Mouse (Mus musculus) C2C12 (cell line): Measurements from ENCODE around the gene Ttc30a1. TPM values are rescaled to one million over a fixed set of nuclear protein-coding genes. Genes with fewer than 3 reads are reported as not detected.

ENCODE experiments used
- H3K27me3 ChIP-seq: one replicate; pipeline ENCODE4 v1.6.1; 2011; ENCODE audit not compliant: control insufficient read depth, insufficient read depth, insufficient read length
- H3K36me3 ChIP-seq: one replicate; pipeline ENCODE4 v1.6.1; 2011; ENCODE audit not compliant: control insufficient read depth, insufficient read depth
- H3K4me3 ChIP-seq: one replicate; pipeline ENCODE4 v1.5.1; 2011; ENCODE audit warnings: mild to moderate bottlenecking, control low read depth; ENCODE audit not compliant: poor library complexity, insufficient read depth, severe bottlenecking
- H3K79me2 ChIP-seq: one replicate; pipeline ENCODE4 v1.6.1; 2011; ENCODE audit not compliant: control insufficient read depth, insufficient read depth
- H3K79me3 ChIP-seq: one replicate; pipeline ENCODE4 v1.6.1; 2011; ENCODE audit warnings: low read depth, control low read depth
- H3ac ChIP-seq: one replicate; pipeline ENCODE3; 2011; ENCODE audit warnings: low read depth; ENCODE audit not compliant: control insufficient read depth, insufficient read length
- CEBPB ChIP-seq: IDR thresholded peaks from one replicate; pipeline ENCODE4 v1.6.1; 2011; ENCODE audit warnings: low read depth, mild to moderate bottlenecking, control low read depth, moderate library complexity
- CTCF ChIP-seq: IDR thresholded peaks from one replicate; pipeline ENCODE4 v1.5.1; 2011; ENCODE audit not compliant: control insufficient read depth, insufficient read depth, insufficient read length
- FOSL1 ChIP-seq: IDR thresholded peaks from one replicate; pipeline ENCODE4 v1.8.0; 2011; ENCODE audit warnings: mild to moderate bottlenecking, low read length; ENCODE audit not compliant: poor library complexity, insufficient read depth, severe bottlenecking
- MAX ChIP-seq: IDR thresholded peaks from one replicate; pipeline ENCODE4 v1.6.1; 2011; ENCODE audit warnings: mild to moderate bottlenecking, control low read depth
- MYOD1 ChIP-seq: IDR thresholded peaks from one replicate; pipeline ENCODE4 v1.6.1; 2011; ENCODE audit warnings: low read depth; ENCODE audit not compliant: control insufficient read depth, insufficient read length
- MYOG ChIP-seq: IDR thresholded peaks from one replicate; pipeline ENCODE4 v1.6.1; 2011; ENCODE audit not compliant: control insufficient read depth, insufficient read length; ENCODE audit errors: extremely low read depth
- USF1 ChIP-seq: IDR thresholded peaks from one replicate; pipeline ENCODE4 v1.6.1; 2011; ENCODE audit warnings: low read depth, mild to moderate bottlenecking, control low read depth, moderate library complexity
- polyA plus RNA-seq: library from polyadenylated mRNA; unstranded; fragments of >200 nt; fragmentation: generic; extraction: Trizol; gene quantifications from one replicate; pipeline ENCODE4 v1.2.1, GENCODE M21; 2012; ENCODE audit warnings: missing spikeins

Gene Ttc30a1
- polyA plus RNA-seq, 1 experiment = 1.8 TPM

DNA sequence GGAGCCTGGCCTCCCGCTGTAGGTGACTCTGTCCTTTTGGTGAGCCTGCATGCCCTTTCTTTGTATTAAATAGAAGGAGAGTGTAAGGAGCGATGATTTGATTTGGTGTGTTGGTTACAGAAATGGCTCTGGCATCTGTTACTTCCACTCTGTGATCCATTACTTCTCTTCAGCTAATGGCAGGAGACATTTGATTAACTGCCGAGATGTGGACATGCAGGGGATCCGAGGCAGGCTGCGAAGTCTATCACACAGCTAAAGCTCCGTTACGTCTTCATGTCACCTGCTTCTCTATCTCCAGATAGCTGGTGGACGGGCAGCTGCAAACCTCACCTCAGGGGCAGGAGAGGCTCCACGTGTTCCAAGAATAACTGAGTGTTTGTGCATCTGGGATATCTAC is 7.6 kb downstream of the Ttc30a1 start:
- TF ChIP-seq MYOG (no peak), MYOD1 (no peak), FOSL1 (no peak), USF1 (no peak), MAX (no peak), CEBPB (no peak), CTCF (no peak)
- Histone ChIP-seq H3K79me2 (no peaks in the 10 kb centered on the region), H3K27me3 (peaks cover 9% of the 10 kb centered on the region), H3K79me3 (no peaks in the 10 kb centered on the region), H3ac (no peak overlapping the region), H3K36me3 (no peaks in the 10 kb centered on the region), H3K4me3 (no peak overlapping the region)

DNA sequence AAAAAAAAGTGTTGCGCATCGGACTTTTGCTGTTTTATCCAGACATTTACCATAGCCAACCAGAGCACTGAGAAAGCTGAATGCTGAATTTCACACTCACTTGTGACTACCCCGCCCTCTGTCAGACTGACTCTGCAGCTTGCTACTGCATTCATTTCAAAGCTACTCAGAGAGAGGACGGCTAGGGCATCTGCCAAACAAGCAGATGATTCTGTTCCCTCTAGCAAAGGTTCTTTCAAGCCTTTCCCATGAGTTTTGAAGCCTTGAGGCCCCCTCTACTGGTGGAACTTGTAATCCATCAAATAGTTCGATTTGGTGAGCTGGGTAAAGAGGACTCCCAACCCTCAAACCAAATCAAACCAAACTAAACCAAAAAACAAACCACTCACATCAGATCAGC is 16.8 kb downstream of the Ttc30a1 start:
- Histone ChIP-seq H3K4me3 (no peak overlapping the region), H3ac (no peak overlapping the region), H3K79me3 (no peaks in the 10 kb centered on the region), H3K79me2 (no peaks in the 10 kb centered on the region), H3K36me3 (no peaks in the 10 kb centered on the region), H3K27me3 (peaks cover 6% of the 10 kb centered on the region)
- TF ChIP-seq USF1 = no peak
- no peak for TF ChIP-seq FOSL1
- no peak for TF ChIP-seq MAX
- TF ChIP-seq MYOG = no peak

DNA sequence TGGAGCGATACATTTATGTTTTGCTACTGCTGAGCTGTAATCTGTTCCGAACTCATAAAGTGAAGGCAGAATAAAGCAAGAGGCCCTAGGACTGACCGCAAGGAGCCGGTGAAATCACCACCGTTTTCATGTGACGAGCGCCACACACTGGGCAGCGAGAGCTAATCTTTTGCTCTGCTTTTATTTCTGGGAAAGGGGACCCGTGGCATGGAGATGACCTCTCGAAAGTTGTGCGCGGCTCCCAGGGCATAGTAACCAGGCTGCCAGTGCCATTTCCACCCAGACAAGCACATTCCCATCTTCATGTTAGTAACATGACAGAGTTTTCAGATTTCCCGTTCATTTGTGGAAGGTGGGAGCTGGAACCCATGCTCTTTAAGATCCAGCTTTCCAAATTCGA is 17.3 kb downstream of the Ttc30a1 start:
- no peak overlapping the region for H3ac ChIP-seq
- H3K79me3 ChIP-seq = no peaks in the 10 kb centered on the region
- peaks cover 3% of the 10 kb centered on the region for H3K27me3 ChIP-seq
- no peaks in the 10 kb centered on the region for H3K36me3 ChIP-seq
- H3K79me2 ChIP-seq = no peaks in the 10 kb centered on the region
- no peak overlapping the region for H3K4me3 ChIP-seq
- TF ChIP-seq CTCF = peak; percentile 29
- no peak for TF ChIP-seq USF1

DNA sequence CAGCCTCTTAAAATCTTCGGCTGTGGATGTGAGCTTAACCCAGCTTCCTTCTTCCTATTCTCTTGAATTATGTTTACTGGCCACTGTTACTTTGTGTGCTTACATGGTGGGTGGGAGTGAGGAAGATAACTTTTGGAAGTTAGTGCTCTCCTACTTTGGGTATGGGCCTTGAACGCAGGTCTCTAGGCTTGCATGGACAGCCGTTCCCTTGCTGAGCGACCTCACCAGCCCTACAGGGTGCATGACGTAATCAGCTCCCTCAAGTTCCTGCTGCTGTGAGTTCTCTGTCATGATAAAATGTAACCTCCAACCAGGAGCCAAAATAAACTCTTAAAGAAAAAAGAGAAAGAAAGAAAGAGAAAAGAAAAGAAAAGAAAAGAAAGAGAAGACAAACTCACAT is 17.7 kb downstream of the Ttc30a1 start:
- Histone ChIP-seq H3K79me2 (no peaks in the 10 kb centered on the region), H3K4me3 (no peak overlapping the region), H3K79me3 (no peaks in the 10 kb centered on the region), H3ac (no peak overlapping the region), H3K36me3 (no peaks in the 10 kb centered on the region), H3K27me3 (peaks cover 3% of the 10 kb centered on the region)
- TF ChIP-seq CEBPB (peak; percentile 13), USF1 (no peak)

DNA sequence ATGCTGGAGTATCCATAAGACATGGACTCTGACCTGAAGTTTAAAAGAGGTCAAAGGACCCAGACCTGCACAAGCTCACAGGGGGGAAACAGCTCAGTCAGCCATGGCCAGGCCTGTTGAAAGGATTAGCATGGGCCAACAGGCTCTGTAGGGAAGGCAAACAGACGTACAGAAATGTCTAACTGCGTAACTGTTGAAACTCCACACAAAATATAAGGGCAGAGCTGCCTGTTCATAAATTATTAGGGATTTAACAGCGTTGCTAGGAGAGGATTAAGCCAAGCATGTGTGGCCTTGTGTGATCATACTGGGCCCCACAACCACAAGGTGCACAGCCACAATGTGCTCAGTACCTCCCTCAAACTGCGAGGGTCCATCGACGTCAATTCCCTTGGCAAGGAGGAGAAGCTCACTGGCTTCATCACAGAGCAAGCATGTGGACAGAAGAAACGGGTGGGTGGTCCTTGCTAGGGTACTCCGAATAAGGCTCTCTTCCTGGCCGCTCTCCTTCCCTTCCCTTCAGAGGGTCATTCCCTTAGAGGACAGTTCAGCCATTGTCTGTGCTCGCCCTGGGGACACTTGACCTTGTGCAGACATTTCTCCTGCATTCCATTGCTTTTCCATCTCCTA is 18.4 kb downstream of the Ttc30a1 start:
- no peak overlapping the region for H3K4me3 ChIP-seq
- TF ChIP-seq CTCF (no peak), FOSL1 (no peak)
- no peak overlapping the region for H3ac ChIP-seq
- no peaks in the 10 kb centered on the region for H3K79me2 ChIP-seq
- H3K36me3 ChIP-seq = no peaks in the 10 kb centered on the region
- H3K79me3 ChIP-seq = no peaks in the 10 kb centered on the region
- H3K27me3 ChIP-seq = peaks cover 3% of the 10 kb centered on the region

DNA sequence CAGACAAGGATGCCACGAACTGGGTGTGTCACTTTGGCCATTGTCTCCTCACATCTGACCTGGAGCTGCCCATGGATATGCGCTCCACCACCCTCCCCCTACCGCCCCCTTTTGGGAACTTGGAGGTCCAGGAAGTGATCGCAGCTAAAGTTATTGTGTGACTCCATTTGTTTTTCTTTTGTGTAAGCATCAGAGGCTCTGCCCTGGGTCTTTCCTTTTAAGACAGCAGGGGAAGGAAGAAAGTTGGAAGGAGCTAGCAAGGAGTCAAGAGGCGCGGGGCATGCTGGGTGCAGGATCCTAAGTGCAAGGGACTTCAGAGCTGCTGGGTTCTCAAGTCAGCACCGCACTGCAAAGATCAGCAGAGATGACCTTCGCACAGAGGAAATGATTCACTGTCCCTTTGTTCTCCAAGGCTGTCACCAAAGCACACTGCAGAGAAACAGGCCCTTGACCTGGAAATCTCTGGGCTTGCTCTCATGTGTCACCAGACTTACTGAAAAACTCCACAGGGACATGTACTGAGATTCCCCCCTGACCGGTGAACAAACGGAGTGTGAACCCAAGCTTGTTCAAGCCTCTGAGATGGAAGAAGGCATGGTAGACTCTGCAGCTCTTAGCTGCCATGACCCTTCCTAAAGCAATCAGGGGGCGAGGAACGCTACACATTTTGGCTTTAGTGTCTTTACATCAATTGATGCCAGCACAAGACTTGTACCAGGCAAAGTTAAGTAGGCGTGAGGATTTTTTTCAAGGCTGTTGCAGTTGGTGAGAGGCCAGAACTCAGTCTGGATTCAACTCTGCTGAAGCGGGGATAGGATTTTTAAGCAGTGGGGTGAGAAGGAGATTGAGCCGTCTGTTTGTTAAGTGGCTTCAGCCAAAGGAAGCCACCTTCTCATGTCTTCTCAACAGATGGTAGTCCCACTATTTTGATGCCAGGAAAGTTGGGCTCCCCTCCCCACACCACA is 21.1 kb downstream of the Ttc30a1 start:
- H3K79me3 ChIP-seq = no peaks in the 10 kb centered on the region
- peaks cover 5% of the 10 kb centered on the region for H3K27me3 ChIP-seq
- H3ac ChIP-seq = no peak overlapping the region
- no peak overlapping the region for H3K4me3 ChIP-seq
- TF ChIP-seq MAX (no peak), MYOG (no peak), USF1 (no peak), MYOD1 (no peak), CEBPB (no peak), FOSL1 (no peak), CTCF (no peak)
- no peaks in the 10 kb centered on the region for H3K79me2 ChIP-seq
- H3K36me3 ChIP-seq = no peaks in the 10 kb centered on the region
